Mouse (Mus musculus) hindbrain, embryonic 13.5 days (tissue): ENCODE measurements at regions not wholly inside any gene's neighbourhood (a gene's known extent, or its start where the extent isn't known, plus 50 kb on each side); places are given as distances from the start of the nearest gene placed in this dataset.

Experiments used
- ATAC-seq: fragments of 200-750 bp; cut with Nextera tagmentation; 2 replicates; pipeline ENCODE4 v1.8.0; 2017; ENCODE audit warnings: moderate TSS enrichment; ENCODE audit not compliant: low FRiP score
- H3K27ac ChIP-seq: fragments of 300-500 bp; sonication (generic); 2 replicates; pipeline ENCODE4 v1.5.1; 2015; ENCODE audit warnings: inconsistent platforms, mild to moderate bottlenecking, moderate library complexity
- H3K27me3 ChIP-seq: fragments of 300-500 bp; sonication (generic); 2 replicates; pipeline ENCODE4 v1.6.1; 2015; ENCODE audit warnings: mild to moderate bottlenecking, inconsistent platforms
- H3K36me3 ChIP-seq: fragments of 300-500 bp; sonication (generic); 2 replicates; pipeline ENCODE4 v1.6.1; 2015; ENCODE audit warnings: mild to moderate bottlenecking, inconsistent platforms
- H3K4me1 ChIP-seq: fragments of 300-500 bp; sonication (generic); replicated peaks from 2 replicates; pipeline ENCODE4 v1.6.1; 2015; ENCODE audit warnings: inconsistent platforms
- H3K4me2 ChIP-seq: fragments of 300-500 bp; sonication (generic); 2 replicates; pipeline ENCODE4 v1.6.1; 2015; ENCODE audit warnings: inconsistent platforms, mild to moderate bottlenecking, moderate library complexity
- H3K4me3 ChIP-seq: fragments of 300-500 bp; sonication (generic); 2 replicates; pipeline ENCODE4 v1.5.1; 2015; ENCODE audit warnings: mild to moderate bottlenecking, inconsistent platforms
- H3K9ac ChIP-seq: fragments of 300-500 bp; sonication (generic); 2 replicates; pipeline ENCODE4 v1.6.1; 2015; ENCODE audit warnings: mild to moderate bottlenecking, inconsistent platforms
- H3K9me3 ChIP-seq: fragments of 300-500 bp; sonication (generic); 2 replicates; pipeline ENCODE4 v1.6.1; 2016; ENCODE audit warnings: inconsistent platforms
- WGBS: fragments of 180-500 bp; shearing (Covaris S2); methylation state at CpG from one replicate; pipeline ENCODE4 v1.1.7; 2015; 5-methylcytosine and 5-hydroxymethylcytosine counted together

DNA sequence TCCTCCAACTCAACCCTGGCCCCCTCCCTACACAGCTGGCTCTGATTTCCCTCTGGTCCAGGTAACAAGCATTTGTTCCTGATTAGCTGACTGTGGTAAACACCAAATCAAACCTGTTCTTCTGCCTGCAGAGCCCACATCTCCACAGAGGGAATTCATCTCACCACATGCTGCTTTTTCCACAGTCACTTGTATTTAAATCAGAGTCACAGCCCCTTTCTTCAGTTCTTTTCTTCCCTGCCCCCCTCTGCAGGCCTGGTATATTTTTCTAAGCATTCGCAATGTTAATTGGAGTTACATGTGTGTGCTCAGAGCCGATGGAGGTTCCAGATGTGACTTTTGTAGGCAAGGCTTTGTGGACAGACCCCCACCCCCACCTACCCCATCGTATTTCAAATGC is 221.5 kb upstream of the Sox11 start:
- Histone ChIP-seq H3K9me3 (peaks cover under 1% of the 10 kb centered on the region; the same call in 1 of the 2 replicates), H3K27me3 (no peaks in the 10 kb centered on the region), H3K4me1 (peaks cover 44% of the 10 kb centered on the region), H3K9ac (no peak overlapping the region), H3K27ac (peak overlapping the region; percentile 97), H3K36me3 (no peaks in the 10 kb centered on the region), H3K4me3 (no peak overlapping the region), H3K4me2 (no peak overlapping the region)
- no peak for ATAC-seq
- WGBS: 6% methylated on average over 3 of the region's 3 CpGs

DNA sequence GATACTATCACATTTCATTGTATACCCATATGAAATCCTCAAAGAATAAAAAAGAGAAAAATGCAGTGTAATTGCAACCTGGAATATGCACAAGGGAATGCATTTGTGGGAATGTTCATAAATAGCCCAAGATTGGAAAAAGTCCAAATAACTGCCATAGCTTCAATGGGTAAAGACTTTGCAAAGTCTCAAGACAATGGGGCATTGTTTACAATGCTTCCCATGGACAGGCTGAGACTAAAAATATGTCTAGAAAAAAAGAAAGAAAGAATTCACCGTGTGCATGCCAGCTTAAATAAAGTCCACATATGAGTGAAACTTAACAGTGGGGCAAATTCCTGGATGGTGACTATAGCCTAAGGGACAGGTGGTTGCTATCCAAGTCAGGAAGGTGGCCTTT is 210.4 kb upstream of the Sox11 start:
- no peak overlapping the region for H3K9ac ChIP-seq
- no peaks in the 10 kb centered on the region for H3K9me3 ChIP-seq
- H3K27me3 ChIP-seq: no peaks in the 10 kb centered on the region
- WGBS: 46% methylated on average over 1 of the region's 1 CpGs
- H3K27ac ChIP-seq: no peak overlapping the region
- no peak overlapping the region for H3K4me3 ChIP-seq
- H3K36me3 ChIP-seq: no peaks in the 10 kb centered on the region
- H3K4me1 ChIP-seq: no peaks in the 10 kb centered on the region
- no peak overlapping the region for H3K4me2 ChIP-seq
- no peak for ATAC-seq

DNA sequence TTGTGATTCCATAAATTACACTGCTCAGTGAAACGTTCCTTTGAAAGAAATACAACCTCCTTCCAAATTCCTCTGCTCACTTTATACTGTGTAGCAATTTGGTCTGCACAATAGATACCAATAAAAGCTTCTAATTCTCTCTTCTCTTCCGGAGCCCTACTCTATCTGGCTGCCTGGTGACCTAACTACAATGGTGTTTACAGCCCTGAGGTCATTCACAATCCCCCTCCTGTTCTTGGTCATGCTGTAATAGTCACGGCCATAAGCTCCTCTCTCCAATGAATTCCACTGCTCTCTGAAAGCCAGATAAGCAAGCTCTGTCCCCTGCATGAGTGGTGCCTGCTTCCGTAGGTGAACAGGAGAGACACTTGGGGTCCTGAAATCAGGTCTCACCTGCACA is 195.8 kb upstream of the Sox11 start:
- no peak overlapping the region for H3K4me3 ChIP-seq
- H3K27ac ChIP-seq: peak overlapping the region; percentile 70
- ATAC-seq: 0 out of 2 replicates have a peak, but pooled peaks have one; percentile 28

DNA sequence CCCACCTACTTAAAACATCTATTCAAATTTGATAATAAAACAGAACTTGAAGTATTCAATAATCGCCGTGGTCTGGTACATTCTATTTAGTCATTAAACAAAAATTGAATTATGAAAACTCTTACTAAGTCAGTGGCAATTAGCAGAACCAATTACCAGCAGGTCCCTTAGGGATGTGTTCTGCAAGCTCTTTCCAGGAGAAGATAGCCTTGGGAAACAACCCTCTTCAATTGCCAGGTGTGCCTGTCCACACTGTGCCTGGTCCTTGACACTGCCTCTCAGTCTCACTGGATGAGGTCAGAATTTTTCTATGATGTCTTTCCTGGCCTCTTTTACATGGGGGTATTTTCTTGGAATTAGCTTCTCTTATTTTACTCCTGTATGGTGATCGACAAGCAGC is 195.1 kb upstream of the Sox11 start:
- H3K4me3 ChIP-seq: no peak overlapping the region
- no peaks in the 10 kb centered on the region for H3K27me3 ChIP-seq
- peaks cover 21% of the 10 kb centered on the region for H3K4me1 ChIP-seq
- peak overlapping the region; percentile 70 for H3K27ac ChIP-seq
- H3K4me2 ChIP-seq: peak overlapping the region; percentile 36
- H3K9ac ChIP-seq: no peak overlapping the region
- no peak; the same call in 1 of the 2 replicates for ATAC-seq
- no peaks in the 10 kb centered on the region for H3K9me3 ChIP-seq
- 68% methylated on average over 3 of the region's 3 CpGs for WGBS
- H3K36me3 ChIP-seq: no peaks in the 10 kb centered on the region

More for the DNA sequence above, 195.8 kb upstream of the Sox11 start:
- Histone ChIP-seq H3K4me2 (no peak overlapping the region), H3K9ac (no peak overlapping the region), H3K27me3 (no peaks in the 10 kb centered on the region), H3K9me3 (no peaks in the 10 kb centered on the region), H3K4me1 (peaks cover 21% of the 10 kb centered on the region), H3K36me3 (no peaks in the 10 kb centered on the region)
- 26% methylated on average over 4 of the region's 4 CpGs for WGBS

DNA sequence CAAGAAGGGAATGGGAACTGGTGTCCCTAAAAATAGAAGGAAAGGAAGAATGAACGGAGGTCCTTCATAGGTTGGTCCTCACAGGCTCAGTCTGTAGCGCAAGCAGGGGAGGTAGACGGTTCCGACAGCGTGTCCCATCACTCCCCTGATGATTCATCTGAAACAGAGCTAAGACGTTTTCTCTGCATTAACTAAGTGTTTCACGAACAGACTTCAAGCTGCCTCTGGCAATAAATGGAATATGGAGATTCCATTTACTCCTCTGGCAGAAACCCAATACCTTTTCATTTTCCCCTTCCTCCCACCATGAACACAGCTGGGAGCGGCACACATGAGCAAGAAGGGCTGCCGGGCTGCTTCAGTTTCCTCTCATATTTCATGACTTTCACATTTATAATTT is 194.6 kb upstream of the Sox11 start:
- 39% methylated on average over 9 of the region's 9 CpGs for WGBS
- Histone ChIP-seq H3K4me2 (peak overlapping the region; percentile 36), H3K4me1 (peaks cover 21% of the 10 kb centered on the region), H3K36me3 (no peaks in the 10 kb centered on the region), H3K27ac (peak overlapping the region; percentile 84), H3K4me3 (no peak overlapping the region), H3K9ac (no peak overlapping the region), H3K9me3 (no peaks in the 10 kb centered on the region), H3K27me3 (no peaks in the 10 kb centered on the region)
- no peak; the same call in 1 of the 2 replicates for ATAC-seq

DNA sequence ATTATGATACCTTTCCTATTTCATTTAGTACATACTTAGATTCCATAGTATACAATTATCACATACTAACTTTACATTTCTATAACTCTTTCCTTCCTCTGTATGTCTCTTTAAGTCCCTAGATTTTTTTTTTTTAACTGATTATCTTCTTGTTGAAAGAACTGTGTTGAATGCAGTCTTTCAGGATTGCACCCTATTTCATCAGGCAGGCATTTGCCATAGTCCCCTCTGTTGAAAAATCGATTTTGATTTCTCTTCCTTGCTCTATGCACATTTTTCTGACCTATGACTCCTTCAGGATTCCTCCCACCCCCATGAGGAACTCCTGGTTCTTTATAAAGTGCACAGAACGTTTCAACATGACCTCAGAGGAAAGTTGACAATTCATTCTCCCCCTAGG is 183.2 kb upstream of the Sox11 start:
- H3K4me1 ChIP-seq: no peaks in the 10 kb centered on the region
- no peak overlapping the region for H3K4me3 ChIP-seq
- no peak overlapping the region for H3K27ac ChIP-seq
- H3K27me3 ChIP-seq: no peaks in the 10 kb centered on the region
- WGBS: 64% methylated on average over 2 of the region's 2 CpGs
- H3K4me2 ChIP-seq: no peak overlapping the region
- ATAC-seq: no peak
- H3K36me3 ChIP-seq: no peaks in the 10 kb centered on the region
- no peak overlapping the region for H3K9ac ChIP-seq
- no peaks in the 10 kb centered on the region for H3K9me3 ChIP-seq

DNA sequence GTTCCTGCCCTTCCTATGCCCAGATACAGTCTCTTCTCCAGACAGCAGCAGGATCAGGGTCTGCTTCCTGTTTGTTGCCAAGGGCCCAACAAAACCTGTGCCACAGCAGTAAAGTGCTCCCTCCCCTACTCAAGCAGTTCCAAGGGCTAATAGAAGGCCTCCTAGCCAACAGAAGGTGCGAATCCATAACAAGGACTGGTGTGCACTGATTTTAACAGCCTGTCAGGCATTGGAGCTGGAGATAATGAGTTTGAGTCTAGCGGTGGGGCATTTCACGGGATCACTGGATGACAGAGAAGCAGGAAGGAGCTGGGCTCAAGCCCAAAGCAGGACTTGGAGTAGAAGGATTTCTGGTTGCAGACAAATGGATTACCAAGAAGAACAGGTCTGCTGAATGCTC is 170.9 kb upstream of the Sox11 start:
- H3K27ac ChIP-seq: no peak overlapping the region
- no peaks in the 10 kb centered on the region for H3K27me3 ChIP-seq
- no peaks in the 10 kb centered on the region for H3K4me1 ChIP-seq
- H3K4me2 ChIP-seq: no peak overlapping the region
- H3K36me3 ChIP-seq: no peaks in the 10 kb centered on the region
- no peak overlapping the region for H3K9ac ChIP-seq
- ATAC-seq: no peak
- H3K4me3 ChIP-seq: no peak overlapping the region
- WGBS: 90% methylated on average over 3 of the region's 3 CpGs
- H3K9me3 ChIP-seq: no peaks in the 10 kb centered on the region

DNA sequence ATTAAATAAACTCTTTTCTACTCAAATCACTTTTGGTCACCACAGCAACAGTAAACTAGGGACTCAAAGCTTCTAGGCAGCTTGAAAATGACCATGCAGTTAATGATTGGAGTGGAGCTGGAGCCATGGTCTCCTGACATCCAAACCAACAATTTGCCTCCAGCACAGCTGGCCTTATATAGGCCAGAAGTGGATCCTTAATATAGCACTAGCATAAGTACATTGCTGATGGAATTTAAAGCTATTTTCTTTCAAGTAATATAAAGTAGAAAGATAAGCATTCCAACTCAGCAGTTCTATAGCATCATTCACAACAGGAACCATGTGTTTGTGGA is 165.8 kb upstream of the Sox11 start:
- no peak overlapping the region for H3K27ac ChIP-seq
- no peak overlapping the region for H3K4me3 ChIP-seq
- H3K9ac ChIP-seq: no peak overlapping the region
- H3K9me3 ChIP-seq: no peaks in the 10 kb centered on the region
- H3K27me3 ChIP-seq: no peaks in the 10 kb centered on the region
- peaks cover 3% of the 10 kb centered on the region for H3K4me1 ChIP-seq
- no peak for ATAC-seq
- no peak overlapping the region for H3K4me2 ChIP-seq
- H3K36me3 ChIP-seq: no peaks in the 10 kb centered on the region

DNA sequence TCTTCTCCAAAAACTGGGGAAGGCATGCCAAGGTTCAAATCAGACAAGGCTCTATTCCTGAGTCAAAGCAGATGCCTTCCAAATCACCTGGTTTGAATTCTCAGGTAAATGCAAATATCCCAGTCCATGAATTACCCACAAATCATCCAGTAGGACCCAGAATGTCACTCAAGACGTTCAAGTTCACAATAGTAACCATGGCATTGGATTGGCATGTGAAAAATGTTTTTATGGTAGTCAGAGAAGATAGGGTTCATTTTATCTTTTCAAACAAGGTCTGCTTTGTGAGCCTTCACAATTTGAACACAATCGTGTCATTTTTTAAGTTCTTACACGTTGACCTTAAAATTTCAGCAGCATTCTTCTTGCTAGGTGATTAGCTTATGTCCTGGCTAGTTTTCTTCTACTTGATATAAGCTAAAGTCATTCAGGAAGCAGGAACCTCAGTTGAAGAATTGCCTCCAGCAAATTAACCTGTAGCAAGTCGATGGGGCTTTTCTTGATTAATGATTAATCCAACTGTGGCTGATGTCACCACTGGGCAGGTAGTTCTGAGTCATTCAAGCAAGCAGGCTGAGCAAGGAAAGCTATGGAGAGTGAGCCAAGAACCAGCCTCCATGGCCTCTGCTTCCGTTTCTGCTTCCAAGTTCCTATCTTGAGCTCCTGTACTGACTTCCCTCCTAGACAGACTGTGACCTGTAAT is 165.3 kb upstream of the Sox11 start:
- Histone ChIP-seq H3K36me3 (no peaks in the 10 kb centered on the region), H3K9me3 (no peaks in the 10 kb centered on the region), H3K4me1 (peaks cover 9% of the 10 kb centered on the region), H3K9ac (no peak overlapping the region), H3K4me3 (no peak overlapping the region), H3K4me2 (no peak overlapping the region), H3K27me3 (no peaks in the 10 kb centered on the region), H3K27ac (no peak overlapping the region)
- ATAC-seq: no peak
- WGBS: 49% methylated on average over 5 of the region's 5 CpGs

DNA sequence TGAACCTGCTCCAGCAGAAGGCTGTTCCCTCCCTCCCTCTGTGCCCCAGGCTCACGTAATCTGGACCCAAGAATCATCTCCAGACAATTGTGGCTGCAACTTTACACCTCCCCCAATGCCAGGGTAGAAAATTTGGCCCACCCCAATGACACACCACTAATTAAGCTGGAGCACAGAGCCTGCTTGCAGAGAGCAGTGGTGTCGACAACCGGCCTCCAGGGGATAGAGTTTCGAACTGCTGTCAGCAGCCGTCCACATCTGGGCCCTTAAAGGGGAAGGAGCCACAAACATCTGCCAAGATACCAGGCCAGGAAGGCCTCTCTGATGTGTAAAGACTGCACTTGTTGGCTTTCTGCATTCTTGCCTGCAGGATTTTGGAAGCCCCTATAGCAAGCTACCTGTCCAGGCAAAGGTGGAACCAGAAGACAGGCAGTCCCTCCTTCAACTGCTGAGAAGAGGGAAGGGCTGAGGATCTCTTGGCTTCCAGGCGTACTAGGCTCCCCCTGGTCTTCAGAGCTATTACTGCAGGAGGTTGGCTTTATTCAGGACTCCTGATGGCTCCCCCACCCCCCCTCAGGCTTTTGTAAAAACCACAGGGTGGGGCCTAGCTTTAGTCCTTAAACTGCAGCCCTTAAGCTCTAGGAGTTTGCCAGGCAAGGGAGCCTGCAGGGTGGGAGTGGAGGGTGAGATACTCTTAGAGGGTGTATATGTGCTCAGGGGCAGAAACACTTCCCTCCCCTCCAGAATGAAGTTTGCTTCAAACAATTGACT is 160.5 kb upstream of the Sox11 start:
- Histone ChIP-seq H3K27ac (peak overlapping the region; percentile 55; the same call in 1 of the 2 replicates), H3K4me1 (peaks cover 12% of the 10 kb centered on the region), H3K9ac (no peak overlapping the region), H3K36me3 (no peaks in the 10 kb centered on the region), H3K27me3 (no peaks in the 10 kb centered on the region), H3K4me3 (no peak overlapping the region), H3K9me3 (no peaks in the 10 kb centered on the region), H3K4me2 (no peak overlapping the region)
- no peak for ATAC-seq
- 25% methylated on average over 6 of the region's 6 CpGs for WGBS

DNA sequence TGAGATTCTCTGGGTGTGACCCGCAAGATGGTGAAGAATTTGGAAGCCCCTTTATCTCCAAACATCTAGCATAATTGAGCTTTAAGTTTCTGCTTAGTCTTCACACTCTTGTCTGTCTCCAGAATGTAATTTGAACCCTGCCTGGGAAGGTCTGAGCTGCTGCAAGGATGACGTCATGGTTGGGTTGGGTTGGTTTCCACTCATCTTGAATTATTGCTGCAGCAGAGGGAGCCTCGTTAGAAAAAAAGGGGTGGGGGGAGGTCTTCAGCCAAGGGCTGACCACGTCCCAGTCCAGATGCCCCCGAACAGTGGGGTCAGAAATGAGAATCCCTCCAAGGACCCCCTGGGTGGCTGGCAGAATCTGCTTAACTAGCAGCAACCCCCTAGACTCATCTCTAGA is 158.1 kb upstream of the Sox11 start:
- H3K4me1 ChIP-seq: peaks cover 22% of the 10 kb centered on the region
- 40% methylated on average over 5 of the region's 5 CpGs for WGBS

DNA sequence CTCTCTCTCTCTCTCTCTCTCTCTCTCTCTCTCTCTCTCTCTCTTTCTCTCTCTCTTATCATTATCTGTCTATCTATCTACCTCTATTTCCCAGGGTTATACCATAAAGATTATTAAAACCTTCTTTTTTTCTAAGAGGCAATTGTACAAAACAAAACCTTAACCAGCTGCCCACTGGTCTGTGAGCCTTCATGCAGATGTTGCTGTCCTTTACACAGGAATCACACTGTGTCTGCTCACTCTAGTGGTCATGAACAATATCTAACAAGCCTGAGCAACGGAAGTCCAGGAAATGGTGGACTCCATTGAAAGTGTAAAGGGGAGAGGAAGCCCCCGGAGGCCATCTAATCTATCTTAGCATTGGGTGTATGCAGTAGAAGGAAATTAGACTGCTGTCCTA is 156.9 kb upstream of the Sox11 start:
- Histone ChIP-seq H3K27me3 (no peaks in the 10 kb centered on the region), H3K9ac (no peak overlapping the region), H3K27ac (no peak overlapping the region), H3K9me3 (no peaks in the 10 kb centered on the region), H3K4me1 (peaks cover 27% of the 10 kb centered on the region), H3K4me3 (no peak overlapping the region), H3K4me2 (no peak overlapping the region), H3K36me3 (no peaks in the 10 kb centered on the region)
- no peak for ATAC-seq
- 42% methylated on average over 2 of the region's 2 CpGs for WGBS

More for the DNA sequence above, 158.1 kb upstream of the Sox11 start:
- no peaks in the 10 kb centered on the region for H3K9me3 ChIP-seq
- H3K27ac ChIP-seq: no peak overlapping the region
- H3K9ac ChIP-seq: no peak overlapping the region
- H3K27me3 ChIP-seq: no peaks in the 10 kb centered on the region
- ATAC-seq: no peak
- no peak overlapping the region for H3K4me2 ChIP-seq
- no peaks in the 10 kb centered on the region for H3K36me3 ChIP-seq
- no peak overlapping the region for H3K4me3 ChIP-seq
